Mouse (Mus musculus): ENCODE results near the gene Met.

GRCm38 (mm10) chr6:17418226-17418625, 45.4 kb upstream of the Met start:
- TF ChIP-seq CTCF (IDR thresholded peaks at IDR 0.05; ENCODE audit: control insufficient read depth, insufficient read depth, insufficient read length) (no peak), MYOG (IDR thresholded peaks at IDR 0.05; ENCODE audit: control insufficient read depth, extremely low read depth, insufficient read length) (no peak), MAX (IDR thresholded peaks at IDR 0.05) (no peak), CEBPB (IDR thresholded peaks at IDR 0.05; ENCODE audit: low read depth) (no peak), USF1 (IDR thresholded peaks at IDR 0.05; ENCODE audit: low read depth) (no peak), FOSL1 (IDR thresholded peaks at IDR 0.05; ENCODE audit: insufficient read depth, low read length, poor library complexity, severe bottlenecking) (no peak)
